Mouse (Mus musculus) stomach, postnatal 0 days (tissue): Measurements from ENCODE around the gene Ralgds. TPM values are rescaled to one million over a fixed set of nuclear protein-coding genes. Genes with fewer than 3 reads are reported as not detected.
"Not testable (repeated sequence)": the region's sequence is repeated elsewhere in the genome, so short reads cannot be mapped to it uniquely, and the experiment has no call there.

Experiments used
- ATAC-seq: fragments of 200-750 bp; cut with Nextera tagmentation; 2 replicates; pipeline ENCODE4 v1.8.0; 2017; ENCODE audit not compliant: low FRiP score, low TSS enrichment
- DNase-seq: peaks from one replicate; pipeline ENCODE4 v3.0.0-alpha.2; 2016; ENCODE audit warnings: low spot score
- H3K27ac ChIP-seq: fragments of 300-500 bp; sonication (generic); replicated peaks from 2 replicates; pipeline ENCODE4 v1.5.1; 2014; ENCODE audit warnings: mild to moderate bottlenecking, control low read depth
- H3K27me3 ChIP-seq: fragments of 300-500 bp; sonication (generic); 2 replicates; pipeline ENCODE4 v1.6.1; 2014; ENCODE audit warnings: low read length; ENCODE audit not compliant: control insufficient read depth, insufficient read depth
- H3K36me3 ChIP-seq: fragments of 300-500 bp; sonication (generic); 2 replicates; pipeline ENCODE4 v1.6.1; 2014; ENCODE audit warnings: low read length, mixed read lengths; ENCODE audit not compliant: control insufficient read depth, insufficient read depth
- H3K4me1 ChIP-seq: fragments of 300-500 bp; sonication (generic); replicated peaks from 2 replicates; pipeline ENCODE4 v1.6.1; 2014; ENCODE audit warnings: antibody characterized with exemption; ENCODE audit not compliant: control insufficient read depth, insufficient read depth
- H3K4me2 ChIP-seq: fragments of 300-500 bp; sonication (generic); replicated peaks from 2 replicates; pipeline ENCODE4 v1.6.1; 2014; ENCODE audit warnings: low read depth, mild to moderate bottlenecking, control low read depth, moderate library complexity
- H3K4me3 ChIP-seq: fragments of 300-500 bp; sonication (generic); 2 replicates; pipeline ENCODE4 v1.5.1; 2014; ENCODE audit warnings: low read depth, low read length, control low read depth
- H3K9ac ChIP-seq: fragments of 300-500 bp; sonication (generic); 2 replicates; pipeline ENCODE4 v1.6.1; 2014; ENCODE audit warnings: mild to moderate bottlenecking, low read length, control low read depth, mixed read lengths
- H3K9me3 ChIP-seq: fragments of 300-500 bp; sonication (generic); 2 replicates; pipeline ENCODE4 v1.6.1; 2016; ENCODE audit warnings: low read length; ENCODE audit not compliant: control insufficient read depth
- CTCF ChIP-seq: IDR thresholded peaks from 2 replicates; pipeline ENCODE4 v1.5.1; 2016; ENCODE audit warnings: antibody characterized with exemption, low read depth, mild to moderate bottlenecking, moderate library complexity
- EP300 ChIP-seq: optimal IDR thresholded peaks from 2 replicates; pipeline ENCODE3; 2016; ENCODE audit warnings: antibody characterized with exemption
- WGBS: fragments of 180-500 bp; shearing (Covaris S2); extraction: QIAGEN DNeasy Blood & Tissue Kit; methylation state at CpG from one replicate; pipeline ENCODE4 v1.1.7; 2014; 5-methylcytosine and 5-hydroxymethylcytosine counted together
- polyA plus RNA-seq: library from polyadenylated mRNA; unstranded; fragments of >200 nt; fragmentation: Nextera tagmentation; extraction: Ambion mirVana; gene quantifications from 2 replicates; pipeline ENCODE4 v1.2.1, GENCODE M21; 2015

The Ralgds gene
- polyA plus RNA-seq, 1 experiment from 2014 or later, result 23.9 TPM

- Histone ChIP-seq H3K27me3 (no peaks in the 10 kb centered on the region), H3K4me2 (peak overlapping the region; percentile 82), H3K36me3 (peaks cover 11% of the 10 kb centered on the region; the same call in 1 of the 2 replicates), H3K27ac (no peak overlapping the region), H3K9ac (peak overlapping the region; percentile 95), H3K9me3 (no peaks in the 10 kb centered on the region), H3K4me3 (peak overlapping the region; percentile 93), H3K4me1 (peaks cover 3% of the 10 kb centered on the region; the same call in 1 of the 2 replicates)
- DNase-seq, result no peak
- no peak for ATAC-seq
- 52% methylated on average over 18 of the region's 18 CpGs for WGBS
- TF ChIP-seq CTCF (no peak), EP300 (no peak)
Measured at GRCm38 (mm10) chr2:28468486-28469225, 44.3 kb upstream of the Ralgds start.

GRCm38 (mm10) chr2:28469461-28469860 lies 43.5 kb upstream of the Ralgds start:
- Histone ChIP-seq H3K27me3 (no peaks in the 10 kb centered on the region), H3K27ac (no peak overlapping the region), H3K9me3 (no peaks in the 10 kb centered on the region), H3K36me3 (peaks cover 11% of the 10 kb centered on the region; the same call in 1 of the 2 replicates), H3K4me2 (no peak overlapping the region), H3K9ac (no peak overlapping the region), H3K4me1 (peaks cover 3% of the 10 kb centered on the region; the same call in 1 of the 2 replicates), H3K4me3 (no peak overlapping the region)
- WGBS, result 96% methylated on average over 14 of the region's 14 CpGs
- DNase-seq (no peak), ATAC-seq (no peak)
- no peak for TF ChIP-seq CTCF
- no peak for TF ChIP-seq EP300

- Histone ChIP-seq H3K4me1 (peaks cover 3% of the 10 kb centered on the region; the same call in 1 of the 2 replicates), H3K4me2 (no peak overlapping the region), H3K4me3 (no peak overlapping the region), H3K9ac (no peak overlapping the region), H3K36me3 (peaks cover 11% of the 10 kb centered on the region; the same call in 1 of the 2 replicates), H3K27ac (no peak overlapping the region), H3K9me3 (no peaks in the 10 kb centered on the region), H3K27me3 (no peaks in the 10 kb centered on the region)
- TF ChIP-seq EP300 (no peak), CTCF (no peak)
- no peak for DNase-seq
- no peak for ATAC-seq
- WGBS, result 75% methylated on average over 2 of the region's 2 CpGs
Measured at GRCm38 (mm10) chr2:28470591-28470990, 42.3 kb upstream of the Ralgds start.

GRCm38 (mm10) chr2:28472011-28472410 lies 40.9 kb upstream of the Ralgds start:
- not testable (repeated sequence) for H3K9me3 ChIP-seq, H3K4me1 ChIP-seq
- WGBS, result 95% methylated on average over 7 of the region's 8 CpGs

GRCm38 (mm10) chr2:28477993-28478392 lies 34.9 kb upstream of the Ralgds start:
- not testable (repeated sequence) for H3K27me3 ChIP-seq, H3K4me3 ChIP-seq, ATAC-seq, H3K4me1 ChIP-seq, H3K27ac ChIP-seq, DNase-seq, H3K9me3 ChIP-seq, H3K9ac ChIP-seq, H3K4me2 ChIP-seq, H3K36me3 ChIP-seq
- WGBS, result 90% methylated on average over 5 of the region's 5 CpGs

More at GRCm38 (mm10) chr2:28472011-28472410, 40.9 kb upstream of the Ralgds start:
- not testable (repeated sequence) for DNase-seq, H3K27me3 ChIP-seq, ATAC-seq, H3K27ac ChIP-seq, H3K9ac ChIP-seq, H3K4me2 ChIP-seq, H3K4me3 ChIP-seq
- H3K36me3 ChIP-seq, result peaks cover 11% of the 10 kb centered on the region; the same call in 1 of the 2 replicates
